Mouse (Mus musculus): ENCODE data around the gene Chrd. TPM values are rescaled to one million over a fixed set of nuclear protein-coding genes. Genes with fewer than 3 reads are reported as not detected.

The Chrd gene
- polyA plus RNA-seq, 1 experiment from 2014 or later, result 4.8 TPM

GRCm38 (mm10) chr16:20712889-20713288, 20.0 kb upstream of the Chrd start:
- Histone ChIP-seq H3K9ac (replicated peaks) (no peak overlapping the region), H3K36me3 (peaks cover 48% of the 10 kb centered on the region), H3K9me3 (no peaks in the 10 kb centered on the region), H3K4me1 (peaks cover 32% of the 10 kb centered on the region), H3K4me2 (replicated peaks) (no peak overlapping the region), H3K4me3 (no peak overlapping the region), H3K27ac (replicated peaks) (no peak overlapping the region), H3K27me3 (no peaks in the 10 kb centered on the region)
- no peak for ATAC-seq (ENCODE audit: low FRiP score, low read depth)
- WGBS, result 93% methylated on average over 7 of the region's 7 CpGs

DNA sequence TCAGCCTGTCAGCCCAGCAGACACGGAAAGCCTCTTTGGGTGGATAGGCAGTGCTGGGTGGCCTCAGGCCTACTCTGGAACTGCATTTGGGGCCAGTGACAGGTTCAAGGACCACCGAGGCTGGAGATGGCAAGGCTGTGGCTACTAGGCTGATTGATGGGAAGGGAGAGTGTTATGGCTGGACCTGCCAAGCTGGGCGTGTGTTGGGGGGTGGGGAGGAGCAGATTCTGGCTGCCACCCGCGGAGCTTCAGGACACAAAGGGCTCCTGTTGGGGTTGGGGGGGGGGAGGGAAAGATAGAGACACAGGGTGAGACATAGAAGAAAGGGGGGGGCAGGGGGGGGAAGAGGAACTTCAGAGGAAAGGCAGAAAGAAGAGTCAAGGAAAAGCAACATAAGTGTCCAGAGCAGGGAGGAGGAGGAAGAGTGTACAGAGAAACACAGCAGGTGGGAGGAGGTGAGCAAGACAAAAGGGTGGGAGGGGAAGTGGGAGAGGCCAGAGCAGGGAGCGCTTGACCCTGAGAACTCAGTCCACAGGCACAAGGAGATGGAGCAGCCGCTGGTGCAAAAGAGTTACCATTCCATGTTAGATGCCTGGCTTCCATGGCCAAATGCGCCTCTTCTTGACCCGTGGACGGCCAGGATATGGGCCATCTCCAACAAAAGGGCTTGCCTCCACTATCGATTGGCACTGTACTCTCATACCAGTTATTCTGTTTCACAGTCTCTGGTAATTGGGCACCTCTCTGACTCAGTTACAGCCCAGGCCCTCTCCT, 18.4 kb upstream of the Chrd start:
- peak overlapping the region; percentile 84 for H3K4me2 ChIP-seq (replicated peaks)
- H3K36me3 ChIP-seq, result peaks cover 38% of the 10 kb centered on the region
- peak overlapping the region; percentile 78 for H3K9ac ChIP-seq (replicated peaks)
- H3K27me3 ChIP-seq, result no peaks in the 10 kb centered on the region
- no peak for ATAC-seq (ENCODE audit: low FRiP score, low read depth)
- H3K27ac ChIP-seq (replicated peaks), result no peak overlapping the region
- H3K4me3 ChIP-seq, result peak overlapping the region; percentile 61
- H3K9me3 ChIP-seq, result no peaks in the 10 kb centered on the region
- WGBS, result 30% methylated on average over 11 of the region's 11 CpGs
- H3K4me1 ChIP-seq, result peaks cover 40% of the 10 kb centered on the region

DNA sequence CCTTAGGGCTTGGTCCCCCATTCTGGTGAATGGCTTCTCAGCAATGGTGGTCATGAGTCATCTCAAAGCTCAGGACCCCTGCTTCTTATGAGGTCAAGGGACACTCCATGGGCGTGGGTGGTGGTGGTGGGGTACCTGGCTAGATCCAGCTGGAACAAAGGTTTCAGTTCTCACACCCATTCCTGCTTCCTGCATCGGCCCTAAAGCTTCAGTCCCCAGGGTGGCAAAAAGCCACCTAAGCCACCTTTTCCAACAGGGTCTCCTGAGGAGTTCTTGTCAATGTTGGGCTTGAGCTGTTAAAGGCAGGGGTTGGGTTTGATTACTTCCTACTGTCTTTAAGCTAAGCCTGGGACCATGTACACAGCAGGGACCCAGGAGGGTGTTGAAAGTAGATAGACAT, 17.8 kb upstream of the Chrd start:
- peaks cover 35% of the 10 kb centered on the region for H3K36me3 ChIP-seq

GRCm38 (mm10) chr16:20715566-20715965, 17.4 kb upstream of the Chrd start:
- H3K9ac ChIP-seq (replicated peaks), result peak overlapping the region; percentile 78

More for the DNA sequence above, 17.8 kb upstream of the Chrd start:
- no peak for ATAC-seq (ENCODE audit: low FRiP score, low read depth)
- Histone ChIP-seq H3K27ac (replicated peaks) (peak overlapping the region; percentile 7; the same call in 1 of the 2 replicates), H3K4me3 (peak overlapping the region; percentile 61), H3K4me1 (peaks cover 40% of the 10 kb centered on the region), H3K9ac (replicated peaks) (peak overlapping the region; percentile 78), H3K4me2 (replicated peaks) (peak overlapping the region; percentile 84), H3K9me3 (no peaks in the 10 kb centered on the region), H3K27me3 (no peaks in the 10 kb centered on the region)
- WGBS, result 52% methylated on average over 2 of the region's 2 CpGs

DNA sequence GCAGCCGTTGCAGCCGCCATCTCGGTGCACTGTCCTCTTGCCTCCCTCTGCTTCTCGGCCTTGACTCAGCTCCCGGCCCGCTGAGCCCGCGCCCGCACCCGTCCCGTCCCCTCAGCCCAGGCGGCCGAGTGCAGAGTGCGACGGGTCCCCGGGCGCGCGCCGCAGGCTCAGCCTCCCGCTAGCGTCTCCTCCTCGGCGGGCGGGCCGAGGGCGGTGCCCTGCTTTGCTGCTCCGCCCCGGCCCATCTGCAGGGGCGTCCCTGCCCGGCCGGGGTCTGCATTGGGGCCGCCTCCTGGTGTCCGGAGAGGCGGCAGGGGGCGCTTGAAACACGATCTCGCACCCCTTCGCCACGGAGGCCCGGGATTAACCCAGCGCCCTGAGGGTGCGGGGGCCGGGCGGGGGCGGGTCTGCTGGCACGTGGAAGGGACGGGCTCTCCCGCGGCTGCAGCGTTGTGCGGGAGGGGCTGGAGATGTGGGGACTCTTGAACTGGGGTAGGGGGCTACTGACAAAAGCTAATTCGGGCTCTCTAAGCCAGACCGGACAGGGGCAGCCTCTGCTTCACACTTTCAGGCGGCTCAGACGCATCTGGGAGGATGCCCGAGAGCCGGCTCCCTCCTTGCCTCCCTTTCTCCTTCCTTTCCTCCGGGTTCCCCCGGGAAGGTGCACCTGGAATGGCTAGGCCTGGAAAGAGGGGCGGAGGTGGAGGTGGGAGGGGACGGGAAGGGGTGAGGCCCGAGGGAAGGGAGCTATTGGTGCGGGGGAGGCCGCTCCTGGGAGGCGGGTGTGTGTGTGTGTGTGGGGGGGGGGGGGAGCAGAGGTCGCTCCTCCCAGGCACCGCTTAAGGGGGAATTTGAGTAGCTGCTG, 16.7 kb upstream of the Chrd start:
- peak; percentile 88 for ATAC-seq (ENCODE audit: low FRiP score, low read depth)
- peaks cover 33% of the 10 kb centered on the region for H3K36me3 ChIP-seq
- H3K4me2 ChIP-seq (replicated peaks), result peak overlapping the region; percentile 84
- peaks cover 40% of the 10 kb centered on the region for H3K4me1 ChIP-seq
- H3K27me3 ChIP-seq, result no peaks in the 10 kb centered on the region
- peak overlapping the region; percentile 92 for H3K27ac ChIP-seq (replicated peaks)
- H3K9me3 ChIP-seq, result no peaks in the 10 kb centered on the region
- under 1% methylated on average over 63 of the region's 68 CpGs for WGBS
- H3K9ac ChIP-seq (replicated peaks), result peak overlapping the region; percentile 78
- H3K4me3 ChIP-seq, result peak overlapping the region; percentile 61

More at GRCm38 (mm10) chr16:20715566-20715965, 17.4 kb upstream of the Chrd start:
- ATAC-seq (ENCODE audit: low FRiP score, low read depth), result no peak
- H3K9me3 ChIP-seq, result no peaks in the 10 kb centered on the region
- H3K4me2 ChIP-seq (replicated peaks), result peak overlapping the region; percentile 84
- H3K27ac ChIP-seq (replicated peaks), result peak overlapping the region; percentile 92
- no peaks in the 10 kb centered on the region for H3K27me3 ChIP-seq
- H3K36me3 ChIP-seq, result peaks cover 37% of the 10 kb centered on the region
- peak overlapping the region; percentile 61 for H3K4me3 ChIP-seq
- under 1% methylated on average over 11 of the region's 12 CpGs for WGBS
- peaks cover 40% of the 10 kb centered on the region for H3K4me1 ChIP-seq

GRCm38 (mm10) chr16:20716841-20717180, 16.1 kb upstream of the Chrd start:
- H3K4me2 ChIP-seq (replicated peaks), result peak overlapping the region; percentile 84
- ATAC-seq (ENCODE audit: low FRiP score, low read depth), result no peak
- H3K27me3 ChIP-seq, result no peaks in the 10 kb centered on the region
- H3K36me3 ChIP-seq, result peaks cover 30% of the 10 kb centered on the region
- peak overlapping the region; percentile 78 for H3K9ac ChIP-seq (replicated peaks)
- peak overlapping the region; percentile 92 for H3K27ac ChIP-seq (replicated peaks)
- H3K4me1 ChIP-seq, result peaks cover 40% of the 10 kb centered on the region
- H3K9me3 ChIP-seq, result no peaks in the 10 kb centered on the region
- WGBS, result under 1% methylated on average over 8 of the region's 8 CpGs
- peak overlapping the region; percentile 61 for H3K4me3 ChIP-seq

DNA sequence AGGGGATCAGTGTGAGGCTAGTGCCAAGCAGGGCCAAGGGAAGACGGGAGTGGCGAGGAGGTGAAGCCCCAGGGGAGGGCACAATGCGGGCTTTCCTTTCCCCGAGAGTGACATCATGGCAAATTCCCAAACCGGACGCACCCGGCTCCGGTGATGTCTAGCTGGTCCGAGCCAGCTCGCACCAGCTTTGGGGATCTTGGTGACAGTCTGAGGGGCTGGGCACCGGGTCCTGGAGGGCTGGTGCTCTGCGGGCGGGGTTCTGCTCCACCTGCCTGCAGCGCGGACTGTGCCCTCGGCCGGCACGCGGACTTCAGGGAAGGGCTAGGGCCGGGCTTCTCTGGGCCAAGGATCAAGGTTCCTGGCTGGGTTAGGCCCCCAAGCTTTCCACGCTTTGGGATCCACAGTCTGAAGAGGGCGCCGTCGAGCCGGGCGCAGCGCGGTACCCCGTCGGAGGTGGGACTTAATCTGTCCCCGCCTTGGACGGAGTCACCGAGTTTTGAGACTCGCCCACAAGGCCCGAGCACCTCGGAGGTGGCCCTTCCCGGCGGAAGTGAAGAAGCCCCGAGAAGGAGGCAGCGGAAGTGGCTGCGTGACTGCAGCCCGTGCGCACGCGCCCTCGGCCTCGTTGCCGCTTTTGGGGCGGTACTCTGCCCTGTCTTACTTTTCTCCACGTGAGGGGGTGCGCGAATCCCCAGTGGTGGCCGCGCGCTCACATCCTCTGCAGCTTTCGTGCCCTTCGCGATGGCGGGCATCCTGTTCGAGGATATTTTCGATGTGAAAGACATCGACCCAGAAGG, 15.5 kb upstream of the Chrd start, which contains the start of the genes Polr2h and Clcn2:
Polr2h (plus strand) TSS at position 485 of the 797 bp plus-strand sequence.
Clcn2 (minus strand) TSS at position 566 of the 797 bp plus-strand sequence.
- peak; percentile 78 for ATAC-seq (ENCODE audit: low FRiP score, low read depth)
- WGBS, result under 1% methylated on average over 62 of the region's 62 CpGs
- Histone ChIP-seq H3K36me3 (peaks cover 30% of the 10 kb centered on the region), H3K4me2 (replicated peaks) (peak within 1 kb of the TSS; percentile 84), H3K27ac (replicated peaks) (peak within 1 kb of the TSS; percentile 92), H3K9me3 (no peaks in the 10 kb centered on the region), H3K27me3 (no peaks in the 10 kb centered on the region), H3K4me3 (peak within 1 kb of the TSS; percentile 61), H3K9ac (replicated peaks) (peak within 1 kb of the TSS; percentile 78), H3K4me1 (peaks cover 40% of the 10 kb centered on the region)

- H3K27me3 ChIP-seq, result no peaks in the 10 kb centered on the region
- H3K36me3 ChIP-seq, result peaks cover 25% of the 10 kb centered on the region
- peaks cover 40% of the 10 kb centered on the region for H3K4me1 ChIP-seq
- peak overlapping the region; percentile 92 for H3K27ac ChIP-seq (replicated peaks)
- peak overlapping the region; percentile 61 for H3K4me3 ChIP-seq
- no peaks in the 10 kb centered on the region for H3K9me3 ChIP-seq
- WGBS, result 5% methylated on average over 18 of the region's 18 CpGs
- peak overlapping the region; percentile 84 for H3K4me2 ChIP-seq (replicated peaks)
- ATAC-seq (ENCODE audit: low FRiP score, low read depth), result no peak; the same call in 1 of the 2 replicates
- peak overlapping the region; percentile 78 for H3K9ac ChIP-seq (replicated peaks)
Observed at GRCm38 (mm10) chr16:20717978-20718670, 14.8 kb upstream of the Chrd start.

GRCm38 (mm10) chr16:20721808-20722207, 11.1 kb upstream of the Chrd start:
- H3K9ac ChIP-seq (replicated peaks), result no peak overlapping the region
- peaks cover 20% of the 10 kb centered on the region for H3K36me3 ChIP-seq
- ATAC-seq (ENCODE audit: low FRiP score, low read depth), result no peak
- peaks cover 14% of the 10 kb centered on the region for H3K4me1 ChIP-seq
- no peak overlapping the region for H3K4me3 ChIP-seq
- H3K4me2 ChIP-seq (replicated peaks), result no peak overlapping the region
- 89% methylated on average over 10 of the region's 10 CpGs for WGBS
- H3K27ac ChIP-seq (replicated peaks), result no peak overlapping the region
- no peaks in the 10 kb centered on the region for H3K27me3 ChIP-seq
- H3K9me3 ChIP-seq, result no peaks in the 10 kb centered on the region

- WGBS, result 88% methylated on average over 4 of the region's 4 CpGs
- no peak overlapping the region for H3K4me3 ChIP-seq
- no peak overlapping the region for H3K4me2 ChIP-seq (replicated peaks)
- H3K4me1 ChIP-seq, result peaks cover 8% of the 10 kb centered on the region
- H3K9me3 ChIP-seq, result no peaks in the 10 kb centered on the region
- H3K27me3 ChIP-seq, result no peaks in the 10 kb centered on the region
- H3K9ac ChIP-seq (replicated peaks), result no peak overlapping the region
- ATAC-seq (ENCODE audit: low FRiP score, low read depth), result no peak
- peaks cover 20% of the 10 kb centered on the region for H3K36me3 ChIP-seq
- H3K27ac ChIP-seq (replicated peaks), result no peak overlapping the region
Observed at GRCm38 (mm10) chr16:20722736-20723135, 10.2 kb upstream of the Chrd start.

DNA sequence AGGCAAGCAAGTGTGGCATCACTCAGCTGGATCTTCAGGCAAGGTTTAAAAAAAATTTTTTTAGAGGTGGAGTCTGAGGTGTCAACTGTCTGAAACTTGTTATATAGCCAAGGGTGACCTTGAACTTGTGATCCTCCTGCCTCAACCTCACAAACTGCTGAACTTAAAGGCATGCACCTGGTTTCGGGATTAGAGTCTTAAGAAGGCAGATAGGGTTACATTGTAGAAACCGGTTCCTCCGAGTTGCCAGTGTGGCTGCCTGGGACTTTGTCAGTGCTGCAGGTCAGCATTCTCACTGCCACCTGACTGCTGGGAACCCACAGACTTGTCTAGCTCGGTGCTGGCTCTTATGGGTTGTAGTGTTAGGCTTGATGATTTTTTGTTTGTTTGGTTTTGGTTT, 9.7 kb upstream of the Chrd start:
- ATAC-seq (ENCODE audit: low FRiP score, low read depth), result no peak
- Histone ChIP-seq H3K4me2 (replicated peaks) (no peak overlapping the region), H3K4me1 (peaks cover 7% of the 10 kb centered on the region), H3K27me3 (no peaks in the 10 kb centered on the region), H3K4me3 (no peak overlapping the region), H3K36me3 (peaks cover 20% of the 10 kb centered on the region), H3K9me3 (no peaks in the 10 kb centered on the region), H3K27ac (replicated peaks) (no peak overlapping the region), H3K9ac (replicated peaks) (no peak overlapping the region)
- 74% methylated on average over 4 of the region's 4 CpGs for WGBS

Data from midbrain, embryonic 12.5 days (tissue).